Mouse (Mus musculus): ENCODE measurements at regions not wholly inside any gene's neighbourhood (a gene's known extent, or its start where the extent isn't known, plus 50 kb on each side); places are given as distances from the start of the nearest gene placed in this dataset.

DNA sequence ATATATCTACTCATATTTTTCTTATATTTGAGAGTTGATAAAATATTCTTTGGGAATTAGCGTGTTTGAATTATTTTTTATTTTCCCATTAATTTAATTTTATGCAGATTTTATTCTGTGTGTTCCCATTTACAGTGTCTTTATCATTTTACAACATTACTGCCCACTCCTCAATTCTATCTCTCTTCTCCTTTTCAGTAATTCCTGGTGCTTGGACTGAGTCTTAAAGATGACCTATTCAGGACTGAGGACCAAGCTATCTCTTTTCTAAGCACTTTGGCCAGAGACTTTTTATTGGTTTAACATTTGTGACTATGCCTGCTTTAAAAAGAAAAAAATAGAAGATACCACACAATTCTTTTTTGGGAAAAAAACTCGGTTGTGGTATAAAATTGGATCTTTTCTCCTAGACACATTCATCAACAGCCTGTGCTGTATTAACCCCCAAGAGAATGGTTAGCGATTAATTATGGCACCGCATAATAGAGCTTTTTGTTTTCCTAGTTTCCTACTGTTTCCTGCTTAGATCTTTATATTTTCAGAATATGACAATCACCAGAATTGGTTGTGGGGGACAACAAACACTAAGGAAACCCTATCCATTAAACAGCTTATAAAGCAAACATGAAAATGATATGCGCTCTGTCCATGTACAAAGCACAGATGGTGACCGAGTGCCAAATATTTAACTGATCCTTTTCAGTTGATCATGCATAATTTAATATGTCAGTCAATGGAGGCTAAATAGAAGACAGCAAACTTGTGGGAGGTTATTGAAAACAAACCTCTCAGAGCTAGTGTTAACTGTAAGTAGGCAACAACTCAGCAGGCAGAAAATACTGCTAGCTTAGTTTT lies 286.3 kb downstream of the Slitrk6 start:
- Histone ChIP-seq H3K9me3 (replicated peaks; ENCODE audit: control insufficient read depth, low read length) (no peaks in the 10 kb centered on the region), H3K36me3 (ENCODE audit: control insufficient read depth, insufficient read depth, low read length) (no peaks in the 10 kb centered on the region), H3K27me3 (ENCODE audit: control insufficient read depth, insufficient read depth, low read length) (no peaks in the 10 kb centered on the region), H3K4me1 (ENCODE audit: control insufficient read depth, insufficient read depth, low read length) (no peaks in the 10 kb centered on the region), H3K4me3 (replicated peaks; ENCODE audit: low read length) (no peak overlapping the region), H3K9ac (ENCODE audit: low read length) (no peak overlapping the region), H3K4me2 (ENCODE audit: low read depth, low read length) (no peak overlapping the region), H3K27ac (ENCODE audit: low read length) (no peak overlapping the region)
- ATAC-seq (ENCODE audit: insufficient read depth, low FRiP score): no peak
- 70% methylated on average over 6 of the region's 6 CpGs for WGBS

Measured in stomach, embryonic 16.5 days (tissue).